Mouse (Mus musculus) kidney, adult 2 months (tissue): ENCODE results near the gene Galnt7.

Experiments used
- CTCF ChIP-seq: fragments of 200-500 bp; conservative IDR thresholded peaks from 2 replicates; pipeline ENCODE4 v1.5.1; 2011; ENCODE audit warnings: low read depth, mild to moderate bottlenecking, control low read depth, low read length, moderate library complexity, mixed read lengths; ENCODE audit not compliant: insufficient read depth, insufficient read length
- POLR2A ChIP-seq: fragments of 200-500 bp; IDR thresholded peaks from one replicate; pipeline ENCODE4 v1.6.1; 2011; ENCODE audit warnings: low read depth, low read length, control low read depth

DNA sequence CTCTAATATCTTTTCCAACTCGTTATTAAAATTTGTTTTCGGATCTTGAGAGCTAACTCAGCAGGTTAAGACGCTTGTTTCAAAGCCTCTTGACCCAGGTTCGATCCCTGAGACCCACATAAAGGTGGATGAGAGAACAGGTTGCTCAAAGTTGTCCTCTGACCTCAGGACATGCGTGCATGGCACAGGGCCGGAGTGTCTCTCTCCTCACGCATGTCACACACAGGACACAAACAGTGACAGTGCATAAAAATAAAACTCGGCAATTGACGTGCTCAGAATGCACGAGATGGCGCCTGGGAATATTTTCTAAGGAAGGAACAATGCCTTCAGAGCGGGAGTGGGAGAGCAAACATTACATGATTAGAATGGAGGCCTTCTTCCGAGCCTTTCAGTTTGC lies 122.6 kb downstream of the Galnt7 start:
- TF ChIP-seq CTCF: no peak
- no peak for TF ChIP-seq POLR2A
